Mouse (Mus musculus): ENCODE data around the gene Slc17a6.

GRCm38 (mm10) chr7:51624336-51624897, 2.6 kb downstream of the Slc17a6 start:
- TF ChIP-seq CTCF (IDR thresholded peaks at IDR 0.05; ENCODE audit: low read depth) = no peak
- TF ChIP-seq EP300 (IDR thresholded peaks at IDR 0.05; ENCODE audit: low read depth) = no peak
